Mouse (Mus musculus) hematopoietic stem cell, adult 5-6 weeks (primary cell): ENCODE measurements around the gene Gm9970. TPM values are rescaled to one million over a fixed set of nuclear protein-coding genes. Genes with fewer than 3 reads are reported as not detected.

Experiments used
- ATAC-seq, 2 experiments: fragments of 125-278 bp in 1 of 2; replicated peaks in 1 of 2; 2 replicates each; pipeline ENCODE4 v1.8.0; 2016 to 2017; ENCODE audit warnings: inconsistent platforms in 2 of 2, mild to moderate bottlenecking in 2 of 2, moderate number of reproducible peaks in 2 of 2, low read depth in 1 of 2, moderate TSS enrichment in 1 of 2; ENCODE audit not compliant: low FRiP score in 2 of 2, poor library complexity in 2 of 2, severe bottlenecking in 2 of 2, insufficient read depth in 1 of 2, low TSS enrichment in 1 of 2
- total RNA-seq: library from RNA; stranded (forward); fragments of 172-1452, 232-1000 nt; gene quantifications from 2 replicates; pipeline ENCODE4 v1.2.3, GENCODE M21; 2017

Gene Gm9970
- not detected in 2 replicates for total RNA-seq

GRCm38 (mm10) chr5:31240637-31241521 lies at the start of gene Gm9970, which contains the start of gene Nrbp1:
Gm9970 (minus strand) TSS chr5:31241232.
Nrbp1 (plus strand) TSS chr5:31240864.
- ATAC-seq, result peak; percentile 97

- ATAC-seq, result no peak
Observed at GRCm38 (mm10) chr5:31289626-31290230, 48.7 kb upstream of the Gm9970 start.

GRCm38 (mm10) chr5:31288655-31289054 lies 47.6 kb upstream of the Gm9970 start:
- no peak for ATAC-seq

- no peak for ATAC-seq
Observed at GRCm38 (mm10) chr5:31288225-31288624, 47.2 kb upstream of the Gm9970 start.

- peak; percentile 37 to 62; a peak in 2 of 4 replicates for ATAC-seq
Observed at GRCm38 (mm10) chr5:31279245-31279988, 38.4 kb upstream of the Gm9970 start.

- ATAC-seq, result no peak
Observed at GRCm38 (mm10) chr5:31273018-31273417, 32.0 kb upstream of the Gm9970 start.

- no peak for ATAC-seq
Observed at GRCm38 (mm10) chr5:31267686-31268085, 26.7 kb upstream of the Gm9970 start.

- ATAC-seq, result no peak
Observed at GRCm38 (mm10) chr5:31266101-31266500, 25.1 kb upstream of the Gm9970 start.

GRCm38 (mm10) chr5:31257616-31258015 lies 16.6 kb upstream of the Gm9970 start:
- no peak for ATAC-seq

GRCm38 (mm10) chr5:31255971-31256370 lies 14.9 kb upstream of the Gm9970 start:
- no peak for ATAC-seq

GRCm38 (mm10) chr5:31255381-31255780 lies 14.3 kb upstream of the Gm9970 start:
- no peak for ATAC-seq

- ATAC-seq, result no peak
Observed at GRCm38 (mm10) chr5:31254901-31255300, 13.9 kb upstream of the Gm9970 start.

- ATAC-seq, result no peak
Observed at GRCm38 (mm10) chr5:31254452-31254851, 13.4 kb upstream of the Gm9970 start.

GRCm38 (mm10) chr5:31253806-31254205 lies 12.8 kb upstream of the Gm9970 start:
- no peak for ATAC-seq

- no peak for ATAC-seq
Observed at GRCm38 (mm10) chr5:31252795-31253545, 11.9 kb upstream of the Gm9970 start.

GRCm38 (mm10) chr5:31252151-31252550 lies 11.1 kb upstream of the Gm9970 start:
- no peak for ATAC-seq

- ATAC-seq, result peak in 1 of 2 experiments; percentile 11; a peak in 1 of 4 replicates
Observed at GRCm38 (mm10) chr5:31251541-31252101, 10.6 kb upstream of the Gm9970 start, which contains the start of gene Krtcap3. Krtcap3 (plus strand) TSS chr5:31251691.
